Mouse (Mus musculus) ES-E14 (cell line): ENCODE data around the gene Tex22.

Source experiments
- CHD2 ChIP-seq: IDR thresholded peaks from 2 replicates; pipeline ENCODE4 v1.6.1; 2014; ENCODE audit warnings: mild to moderate bottlenecking, low read depth, low read length, inconsistent platforms
- HCFC1 ChIP-seq: IDR thresholded peaks from 2 replicates; pipeline ENCODE4 v1.6.1; 2012; ENCODE audit warnings: low read length, inconsistent platforms, borderline replicate concordance; ENCODE audit not compliant: insufficient read depth
- MAFK ChIP-seq: IDR thresholded peaks from 2 replicates; pipeline ENCODE4 v1.6.1; 2014; ENCODE audit warnings: mild to moderate bottlenecking, low read depth, low read length, inconsistent platforms; ENCODE audit not compliant: insufficient read depth
- ZC3H11A ChIP-seq: IDR thresholded peaks from 2 replicates; pipeline ENCODE4 v1.6.1; 2012; ENCODE audit warnings: low read depth, mild to moderate bottlenecking, inconsistent platforms, low read length, borderline replicate concordance
- ZNF384 ChIP-seq: IDR thresholded peaks from 2 replicates; pipeline ENCODE4 v1.6.1; 2012; ENCODE audit warnings: low read depth, low read length, inconsistent platforms

GRCm38 (mm10) chr12:113109801-113110200 is 35.5 kb downstream of the Tex22 start:
- no peak for TF ChIP-seq ZC3H11A
- TF ChIP-seq MAFK, result no peak
- no peak for TF ChIP-seq ZNF384
- TF ChIP-seq CHD2, result no peak
- no peak for TF ChIP-seq HCFC1
